Mouse (Mus musculus) heart, embryonic 15.5 days (tissue): ENCODE measurements around the gene Edem3. TPM values are rescaled to one million over a fixed set of nuclear protein-coding genes. Genes with fewer than 3 reads are reported as not detected.

Experiments used
- polyA plus RNA-seq: library from polyadenylated mRNA; unstranded; fragments of >200 nt; fragmentation: Nextera tagmentation; extraction: Ambion mirVana; gene quantifications from 2 replicates; pipeline ENCODE4 v1.2.1, GENCODE M21; 2015

The Edem3 gene
- polyA plus RNA-seq, 1 experiment from 2014 or later: 10.6 TPM

Other genes starting within 250 kb of the Edem3 start
- 14.3 and 14.4 TPM in 2 replicates for gene Fam129a, start 184.2 kb upstream of the Edem3 start, polyA plus RNA-seq